Mouse (Mus musculus): ENCODE results near the gene Fhit. TPM values are rescaled to one million over a fixed set of nuclear protein-coding genes. Genes with fewer than 3 reads are reported as not detected.

The Fhit gene
- polyA plus RNA-seq, 1 experiment from 2014 or later, result 4.5 TPM

GRCm38 (mm10) chr14:10432502-10432901, 729.3 kb downstream of the Fhit start:
- no peaks in the 10 kb centered on the region for H3K4me1 ChIP-seq (ENCODE audit: control insufficient read depth, insufficient read depth, low read length)
- H3K4me3 ChIP-seq (ENCODE audit: low read depth, low read length), result no peak overlapping the region
- DNase-seq (ENCODE audit: low spot score) (no peak), ATAC-seq (ENCODE audit: insufficient read depth, low FRiP score, low TSS enrichment) (no peak)
- 88% methylated on average over 2 of the region's 2 CpGs for WGBS
- no peak overlapping the region for H3K4me2 ChIP-seq (ENCODE audit: low read depth)
- H3K27ac ChIP-seq (ENCODE audit: low read depth, low read length), result no peak overlapping the region
- no peaks in the 10 kb centered on the region for H3K36me3 ChIP-seq (ENCODE audit: control insufficient read depth, insufficient read depth, low read length)
- no peaks in the 10 kb centered on the region for H3K9me3 ChIP-seq (ENCODE audit: control insufficient read depth, low read length)
- H3K9ac ChIP-seq (ENCODE audit: low read length), result no peak overlapping the region
- H3K27me3 ChIP-seq (ENCODE audit: control insufficient read depth, insufficient read depth, low read length), result no peaks in the 10 kb centered on the region

GRCm38 (mm10) chr14:10430396-10431000, 731.3 kb downstream of the Fhit start:
- ATAC-seq (ENCODE audit: insufficient read depth, low FRiP score, low TSS enrichment), result no peak
- H3K27ac ChIP-seq (ENCODE audit: low read depth, low read length), result no peak overlapping the region
- WGBS, result 96% methylated on average over 3 of the region's 3 CpGs

GRCm38 (mm10) chr14:10423499-10423898, 738.3 kb downstream of the Fhit start:
- Histone ChIP-seq H3K9me3 (ENCODE audit: control insufficient read depth, low read length) (no peaks in the 10 kb centered on the region), H3K36me3 (ENCODE audit: control insufficient read depth, insufficient read depth, low read length) (no peaks in the 10 kb centered on the region), H3K27me3 (ENCODE audit: control insufficient read depth, insufficient read depth, low read length) (no peaks in the 10 kb centered on the region), H3K4me3 (ENCODE audit: low read depth, low read length) (no peak overlapping the region), H3K4me2 (ENCODE audit: low read depth) (no peak overlapping the region), H3K4me1 (ENCODE audit: control insufficient read depth, insufficient read depth, low read length) (no peaks in the 10 kb centered on the region), H3K27ac (ENCODE audit: low read depth, low read length) (no peak overlapping the region), H3K9ac (ENCODE audit: low read length) (no peak overlapping the region)
- 56% methylated on average over 3 of the region's 3 CpGs for WGBS
- peak; percentile 45; the same call in 1 of the 2 replicates for ATAC-seq (ENCODE audit: insufficient read depth, low FRiP score, low TSS enrichment)
- peak; percentile 14 for DNase-seq (ENCODE audit: low spot score)

More at GRCm38 (mm10) chr14:10430396-10431000, 731.3 kb downstream of the Fhit start:
- H3K9me3 ChIP-seq (ENCODE audit: control insufficient read depth, low read length), result no peaks in the 10 kb centered on the region
- no peak for DNase-seq (ENCODE audit: low spot score)
- H3K4me1 ChIP-seq (ENCODE audit: control insufficient read depth, insufficient read depth, low read length), result no peaks in the 10 kb centered on the region
- H3K36me3 ChIP-seq (ENCODE audit: control insufficient read depth, insufficient read depth, low read length), result no peaks in the 10 kb centered on the region
- H3K27me3 ChIP-seq (ENCODE audit: control insufficient read depth, insufficient read depth, low read length), result no peaks in the 10 kb centered on the region
- no peak overlapping the region for H3K4me2 ChIP-seq (ENCODE audit: low read depth)
- H3K9ac ChIP-seq (ENCODE audit: low read length), result no peak overlapping the region
- H3K4me3 ChIP-seq (ENCODE audit: low read depth, low read length), result no peak overlapping the region

- ATAC-seq (ENCODE audit: insufficient read depth, low FRiP score, low TSS enrichment) (no peak), DNase-seq (ENCODE audit: low spot score) (no peak)
- Histone ChIP-seq H3K9ac (ENCODE audit: low read length) (no peak overlapping the region), H3K36me3 (ENCODE audit: control insufficient read depth, insufficient read depth, low read length) (no peaks in the 10 kb centered on the region), H3K4me3 (ENCODE audit: low read depth, low read length) (no peak overlapping the region), H3K4me2 (ENCODE audit: low read depth) (no peak overlapping the region), H3K27me3 (ENCODE audit: control insufficient read depth, insufficient read depth, low read length) (no peaks in the 10 kb centered on the region), H3K4me1 (ENCODE audit: control insufficient read depth, insufficient read depth, low read length) (no peaks in the 10 kb centered on the region), H3K27ac (ENCODE audit: low read depth, low read length) (no peak overlapping the region), H3K9me3 (ENCODE audit: control insufficient read depth, low read length) (no peaks in the 10 kb centered on the region)
- whole genome bisulfite sequencing, result 76% methylated on average over 1 of the region's 1 CpGs
Observed at GRCm38 (mm10) chr14:10422261-10422660, 739.6 kb downstream of the Fhit start.

- Histone ChIP-seq H3K36me3 (ENCODE audit: control insufficient read depth, insufficient read depth, low read length) (no peaks in the 10 kb centered on the region), H3K4me2 (ENCODE audit: low read depth) (no peak overlapping the region), H3K27ac (ENCODE audit: low read depth, low read length) (no peak overlapping the region), H3K9ac (ENCODE audit: low read length) (no peak overlapping the region), H3K9me3 (ENCODE audit: control insufficient read depth, low read length) (no peaks in the 10 kb centered on the region), H3K4me3 (ENCODE audit: low read depth, low read length) (no peak overlapping the region), H3K4me1 (ENCODE audit: control insufficient read depth, insufficient read depth, low read length) (no peaks in the 10 kb centered on the region), H3K27me3 (ENCODE audit: control insufficient read depth, insufficient read depth, low read length) (no peaks in the 10 kb centered on the region)
- ATAC-seq (ENCODE audit: insufficient read depth, low FRiP score, low TSS enrichment) (no peak), DNase-seq (ENCODE audit: low spot score) (no peak)
- 89% methylated on average over 5 of the region's 5 CpGs for WGBS
Observed at GRCm38 (mm10) chr14:10415068-10415467, 746.8 kb downstream of the Fhit start.

- 88% methylated on average over 3 of the region's 3 CpGs for whole genome bisulfite sequencing
- ATAC-seq (ENCODE audit: insufficient read depth, low FRiP score, low TSS enrichment), result no peak
- Histone ChIP-seq H3K4me3 (ENCODE audit: low read depth, low read length) (no peak overlapping the region), H3K36me3 (ENCODE audit: control insufficient read depth, insufficient read depth, low read length) (no peaks in the 10 kb centered on the region), H3K9ac (ENCODE audit: low read length) (no peak overlapping the region), H3K27ac (ENCODE audit: low read depth, low read length) (no peak overlapping the region), H3K9me3 (ENCODE audit: control insufficient read depth, low read length) (no peaks in the 10 kb centered on the region), H3K27me3 (ENCODE audit: control insufficient read depth, insufficient read depth, low read length) (no peaks in the 10 kb centered on the region), H3K4me2 (ENCODE audit: low read depth) (no peak overlapping the region), H3K4me1 (ENCODE audit: control insufficient read depth, insufficient read depth, low read length) (no peaks in the 10 kb centered on the region)
- no peak for DNase-seq (ENCODE audit: low spot score)
Observed at GRCm38 (mm10) chr14:10409306-10409962, 752.4 kb downstream of the Fhit start.

- no peaks in the 10 kb centered on the region for H3K27me3 ChIP-seq (ENCODE audit: control insufficient read depth, insufficient read depth, low read length)
- no peaks in the 10 kb centered on the region for H3K4me1 ChIP-seq (ENCODE audit: control insufficient read depth, insufficient read depth, low read length)
- H3K9me3 ChIP-seq (ENCODE audit: control insufficient read depth, low read length), result no peaks in the 10 kb centered on the region
- H3K27ac ChIP-seq (ENCODE audit: low read depth, low read length), result no peak overlapping the region
- H3K4me2 ChIP-seq (ENCODE audit: low read depth), result no peak overlapping the region
- ATAC-seq (ENCODE audit: insufficient read depth, low FRiP score, low TSS enrichment) (no peak), DNase-seq (ENCODE audit: low spot score) (no peak)
- H3K36me3 ChIP-seq (ENCODE audit: control insufficient read depth, insufficient read depth, low read length), result no peaks in the 10 kb centered on the region
- 70% methylated on average over 1 of the region's 1 CpGs for WGBS
- H3K4me3 ChIP-seq (ENCODE audit: low read depth, low read length), result no peak overlapping the region
- no peak overlapping the region for H3K9ac ChIP-seq (ENCODE audit: low read length)
Observed at GRCm38 (mm10) chr14:10405346-10405745, 756.5 kb downstream of the Fhit start.

GRCm38 (mm10) chr14:10367783-10368680, 793.8 kb downstream of the Fhit start:
- Histone ChIP-seq H3K4me3 (ENCODE audit: low read depth, low read length) (no peak overlapping the region), H3K27me3 (ENCODE audit: control insufficient read depth, insufficient read depth, low read length) (no peaks in the 10 kb centered on the region), H3K4me2 (ENCODE audit: low read depth) (no peak overlapping the region), H3K9me3 (ENCODE audit: control insufficient read depth, low read length) (no peaks in the 10 kb centered on the region), H3K4me1 (ENCODE audit: control insufficient read depth, insufficient read depth, low read length) (no peaks in the 10 kb centered on the region), H3K9ac (ENCODE audit: low read length) (no peak overlapping the region), H3K27ac (ENCODE audit: low read depth, low read length) (no peak overlapping the region), H3K36me3 (ENCODE audit: control insufficient read depth, insufficient read depth, low read length) (no peaks in the 10 kb centered on the region)
- no peak for DNase-seq (ENCODE audit: low spot score)
- WGBS, result 85% methylated on average over 5 of the region's 5 CpGs
- no peak for ATAC-seq (ENCODE audit: insufficient read depth, low FRiP score, low TSS enrichment)
